Mouse (Mus musculus): ENCODE measurements around the gene Cdrt4.
A peak's percentile ranks its signal among the peaks of the same experiment; 100 is the strongest.

Cdrt4 gene

GRCm38 (mm10) chr11:62943538-62943937, 7.5 kb upstream of the Cdrt4 start:
- no peak for DNase-seq (ENCODE audit: low read depth)

GRCm38 (mm10) chr11:62945514-62945913, 5.5 kb upstream of the Cdrt4 start:
- no peak for DNase-seq (ENCODE audit: low read depth)

GRCm38 (mm10) chr11:62949548-62949947, 1.4 kb upstream of the Cdrt4 start:
- peak; percentile 72 for DNase-seq (ENCODE audit: low read depth)

GRCm38 (mm10) chr11:62954766-62955165, 3.8 kb downstream of the Cdrt4 start:
- no peak for DNase-seq (ENCODE audit: low read depth)

- DNase-seq (ENCODE audit: low read depth), result no peak
Measured at GRCm38 (mm10) chr11:62955186-62955585, 4.2 kb downstream of the Cdrt4 start.

GRCm38 (mm10) chr11:62955776-62956175, 4.8 kb downstream of the Cdrt4 start:
- DNase-seq (ENCODE audit: low read depth), result no peak

GRCm38 (mm10) chr11:62957626-62958180, 6.7 kb downstream of the Cdrt4 start:
- DNase-seq (ENCODE audit: low read depth), result no peak

- DNase-seq (ENCODE audit: low read depth), result no peak
Measured at GRCm38 (mm10) chr11:62963292-62963691, 12.3 kb downstream of the Cdrt4 start.

GRCm38 (mm10) chr11:62966424-62966764, 15.4 kb downstream of the Cdrt4 start:
- no peak for DNase-seq (ENCODE audit: low read depth)

- DNase-seq (ENCODE audit: low read depth), result peak; percentile 74
Measured at GRCm38 (mm10) chr11:62966765-62967633, 16.0 kb downstream of the Cdrt4 start.

- DNase-seq (ENCODE audit: low read depth), result peak; percentile 48
Measured at GRCm38 (mm10) chr11:62977176-62977575, 26.2 kb downstream of the Cdrt4 start.

GRCm38 (mm10) chr11:62978886-62979285, 27.9 kb downstream of the Cdrt4 start:
- DNase-seq (ENCODE audit: low read depth), result no peak

- no peak for DNase-seq (ENCODE audit: low read depth)
Measured at GRCm38 (mm10) chr11:62981729-62982128, 30.7 kb downstream of the Cdrt4 start.

- no peak for DNase-seq (ENCODE audit: low read depth)
Measured at GRCm38 (mm10) chr11:62983793-62984192, 32.8 kb downstream of the Cdrt4 start.

- no peak for DNase-seq (ENCODE audit: low read depth)
Measured at GRCm38 (mm10) chr11:62984365-62984764, 33.4 kb downstream of the Cdrt4 start.

- no peak for DNase-seq (ENCODE audit: low read depth)
Measured at GRCm38 (mm10) chr11:62985075-62985474, 34.1 kb downstream of the Cdrt4 start.

GRCm38 (mm10) chr11:62986578-62986977, 35.6 kb downstream of the Cdrt4 start:
- no peak for DNase-seq (ENCODE audit: low read depth)

GRCm38 (mm10) chr11:62990150-62990685, 39.2 kb downstream of the Cdrt4 start:
- DNase-seq (ENCODE audit: low read depth), result no peak

GRCm38 (mm10) chr11:62990811-62991210, 39.8 kb downstream of the Cdrt4 start:
- DNase-seq (ENCODE audit: low read depth), result no peak

- DNase-seq (ENCODE audit: low read depth), result no peak
Measured at GRCm38 (mm10) chr11:62992545-62993242, 41.7 kb downstream of the Cdrt4 start.

GRCm38 (mm10) chr11:62995066-62995754, 44.2 kb downstream of the Cdrt4 start:
- DNase-seq (ENCODE audit: low read depth), result no peak
